Mouse (Mus musculus): Measurements from ENCODE around the gene Epha3.

The Epha3 gene

DNA sequence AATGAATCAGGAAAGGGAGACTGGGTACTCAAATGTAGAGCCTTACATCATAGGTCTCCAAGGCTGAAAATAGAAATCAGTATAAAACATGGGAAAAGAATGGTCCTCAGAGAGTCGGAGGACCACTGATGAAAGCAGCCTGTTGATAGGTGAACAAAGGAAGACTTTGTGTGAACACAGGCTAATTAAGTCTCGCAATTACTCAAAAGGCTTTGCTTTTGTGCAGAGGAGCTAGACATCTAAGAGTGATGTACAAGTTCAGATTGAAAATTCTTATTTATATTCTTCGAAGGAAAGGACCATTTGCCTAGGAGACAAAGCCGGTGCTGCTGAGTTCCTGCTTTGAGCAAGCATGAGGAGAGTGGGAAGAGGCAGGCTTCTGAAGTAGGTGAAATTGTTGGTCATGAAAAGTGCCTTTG, 363.0 kb downstream of the Epha3 start:
- DNase-seq (ENCODE audit: low read depth), result no peak

All from induced T-regulatory cell, adult 2 months (primary cell).